Mouse (Mus musculus): ENCODE results near the gene AC129217.1.
"Not testable (repeated sequence)": the region's sequence is repeated elsewhere in the genome, so short reads cannot be mapped to it uniquely, and the experiment has no call there.

Gene AC129217.1

DNA sequence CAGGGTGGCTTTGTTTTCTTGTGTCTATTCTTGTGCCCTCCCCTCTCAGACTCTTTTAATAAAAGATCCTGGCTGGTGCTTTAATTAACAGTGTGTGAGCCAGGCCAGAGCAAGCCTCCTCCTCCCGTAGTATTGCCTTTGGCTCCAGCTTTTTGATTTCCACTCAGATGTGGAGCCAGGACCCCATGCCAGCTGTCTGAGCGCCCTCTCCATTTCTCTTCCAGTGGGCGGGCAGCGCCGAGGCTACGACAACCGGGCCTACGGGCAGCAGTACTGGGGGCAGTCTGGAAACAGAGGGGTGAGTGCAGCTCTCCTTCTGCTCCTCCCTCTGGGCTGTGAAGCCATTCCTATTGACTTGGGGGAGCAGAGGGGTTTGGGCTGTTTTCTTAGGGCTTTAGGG, 1.1 kb downstream of the AC129217.1 start:
- no peak for DNase-seq (ENCODE audit: low read depth, low spot score)

DNA sequence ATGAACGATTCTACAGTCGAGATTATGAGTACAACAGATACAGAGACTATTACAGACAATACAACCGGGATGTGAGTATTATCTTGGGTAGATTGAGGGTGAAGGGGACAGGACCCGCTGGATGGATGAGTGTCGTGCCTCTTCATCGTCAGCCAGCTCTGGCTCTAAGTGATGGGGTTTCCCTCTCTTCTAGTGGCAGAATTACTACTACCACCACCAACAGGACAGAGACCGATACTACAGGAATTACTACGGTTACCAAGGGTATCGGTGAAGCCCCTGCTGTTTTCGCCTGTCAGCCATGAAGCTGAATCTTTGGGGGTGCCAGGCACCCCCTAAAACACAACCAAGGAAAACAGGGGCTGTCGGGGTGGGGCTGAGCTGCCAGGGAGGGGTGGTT, 1.7 kb downstream of the AC129217.1 start:
- DNase-seq (ENCODE audit: low read depth, low spot score): peak; percentile 51

DNA sequence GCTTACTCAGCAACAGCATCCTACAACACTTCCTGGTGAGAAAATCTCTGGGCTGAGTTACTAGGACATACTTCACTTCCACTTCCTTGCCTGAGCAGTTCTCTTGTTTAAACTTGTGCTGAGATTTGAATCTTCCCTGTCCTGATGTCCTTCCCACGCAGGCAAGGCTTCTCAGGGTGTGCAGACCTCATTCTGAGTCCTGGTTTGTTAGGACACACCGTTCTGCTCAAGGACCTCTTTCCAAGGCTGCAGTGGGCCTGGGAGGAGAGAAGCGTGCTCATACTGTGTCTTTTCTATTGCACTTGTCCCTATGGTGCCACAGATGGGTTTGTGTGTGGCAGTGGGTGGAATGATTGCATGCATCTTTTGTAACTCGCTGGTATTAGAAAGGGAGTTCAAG, 3.4 kb downstream of the AC129217.1 start:
- no peak for DNase-seq (ENCODE audit: low read depth, low spot score)

DNA sequence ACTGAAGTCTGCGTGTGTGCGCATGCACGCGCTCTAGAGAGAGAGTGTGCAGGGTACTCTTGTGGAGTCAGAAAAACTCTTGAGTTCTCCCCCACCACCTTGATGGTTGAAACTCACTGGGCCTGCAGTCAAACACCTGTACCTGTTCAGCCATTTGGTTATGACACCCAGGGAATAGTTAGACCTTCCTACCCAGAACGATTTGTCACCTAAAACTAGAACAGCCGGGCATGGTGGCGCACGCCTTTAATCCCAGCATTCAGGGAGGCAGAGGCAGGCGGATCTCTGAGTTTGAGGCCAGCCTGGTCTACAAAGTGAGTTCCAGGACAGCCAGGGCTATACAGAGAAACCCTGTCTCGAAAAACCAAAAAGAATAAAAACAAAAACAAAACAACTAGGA, 6.8 kb downstream of the AC129217.1 start:
- DNase-seq (ENCODE audit: low read depth, low spot score): not testable (repeated sequence)

DNA sequence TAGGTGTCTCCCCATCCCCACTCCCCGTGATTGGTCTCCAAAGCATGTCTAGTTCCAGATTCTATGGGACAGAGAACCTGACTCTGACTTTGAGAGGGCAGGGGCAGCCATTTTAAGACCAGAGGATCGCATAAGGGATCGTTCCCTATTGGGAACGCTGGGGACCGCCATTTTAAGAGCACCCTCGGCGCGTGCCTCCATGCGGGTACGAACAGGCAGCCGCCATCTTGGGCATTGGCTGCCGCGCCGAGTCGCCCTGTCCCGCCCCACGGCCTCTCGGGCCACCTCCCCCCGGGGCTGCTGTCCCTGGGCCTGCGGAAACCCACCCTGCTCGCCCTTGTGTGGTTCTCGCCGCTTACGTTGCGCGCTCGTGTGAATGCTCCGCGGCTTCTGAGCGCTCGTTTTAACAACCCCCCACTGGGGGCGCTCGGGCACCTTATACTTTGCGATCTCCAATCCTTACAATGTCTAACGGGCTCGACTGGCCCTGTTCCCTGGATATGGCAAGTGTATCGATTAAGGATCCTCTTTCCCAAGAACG, 7.7 kb downstream of the AC129217.1 start, which contains the start of gene Bscl2:
Gene Bscl2 (plus strand): TSS at position 217 of the 541 bp plus-strand sequence.
- DNase-seq (ENCODE audit: low read depth, low spot score): peak; percentile 89

DNA sequence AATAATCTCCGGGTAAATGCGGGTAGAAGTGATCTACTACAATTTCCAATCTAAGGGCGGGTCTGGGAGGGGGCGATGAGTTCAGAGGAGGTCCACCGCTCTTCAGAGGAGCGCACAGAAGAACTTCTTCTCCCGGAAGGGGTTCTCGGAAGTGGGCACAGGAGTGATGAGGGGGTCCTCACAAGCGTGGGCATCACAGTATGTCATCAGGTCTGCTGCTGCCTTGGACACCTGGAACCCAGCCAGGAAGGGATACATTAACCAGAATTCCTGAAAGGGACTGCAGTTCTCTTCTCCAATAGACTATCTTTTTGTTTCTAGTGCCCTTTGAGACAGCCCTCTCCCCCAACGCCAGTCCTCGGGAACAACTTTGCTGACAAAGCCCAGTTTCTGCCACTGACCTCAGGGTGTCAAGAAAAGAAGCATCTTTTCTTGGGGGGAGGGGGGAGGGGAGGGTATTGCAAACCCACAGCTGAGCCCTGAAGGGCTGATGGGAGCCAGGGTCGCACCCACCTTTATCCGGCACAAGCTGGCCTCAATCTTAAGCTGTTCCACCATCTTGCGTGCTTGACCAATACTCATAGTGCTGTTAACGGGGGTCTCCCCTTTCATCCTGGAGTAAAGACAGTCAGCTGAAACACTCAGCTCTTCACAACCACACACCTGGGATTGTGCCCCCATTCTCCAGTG, 8.6 kb downstream of the AC129217.1 start:
- no peak for DNase-seq (ENCODE audit: low read depth, low spot score)

DNA sequence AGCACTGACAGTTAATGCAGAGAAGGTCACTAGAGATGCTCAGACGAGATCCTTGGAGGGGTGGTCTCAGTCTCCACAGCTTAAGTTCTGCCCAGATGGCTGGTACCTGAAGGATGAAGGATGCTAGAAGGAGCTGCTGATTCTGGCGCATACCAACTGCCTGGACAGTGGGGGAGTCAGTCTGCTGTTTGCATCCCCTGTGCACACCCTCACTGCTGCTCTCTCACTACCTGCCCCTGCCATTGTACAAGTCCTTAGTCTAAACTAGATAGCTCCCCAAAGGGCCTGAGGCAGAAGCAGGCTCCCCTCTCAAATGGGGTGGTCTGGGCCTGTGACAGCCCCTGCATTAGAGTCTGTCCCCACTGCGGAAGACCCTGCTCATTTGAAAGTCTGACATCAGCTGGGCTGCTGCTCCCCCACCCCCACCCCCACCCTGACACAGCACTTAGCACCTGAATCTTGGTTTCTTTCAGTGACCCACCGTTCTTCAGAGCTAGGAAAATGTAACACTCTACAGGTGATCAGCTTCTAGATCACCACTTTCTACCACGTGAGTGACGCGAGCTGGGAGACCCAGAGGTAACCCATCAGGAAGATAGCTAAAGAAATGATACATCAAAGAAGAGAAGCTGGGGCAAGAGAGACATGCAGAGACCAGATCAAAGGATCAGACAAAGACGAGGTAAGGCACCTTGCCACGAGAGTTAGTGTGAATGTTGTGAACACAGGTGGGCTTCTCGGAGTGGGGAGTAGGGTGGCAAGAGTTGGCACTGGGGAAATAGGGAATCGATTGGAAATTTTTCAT, 9.7 kb downstream of the AC129217.1 start, which contains the start of gene Gng3:
Gene Gng3 (minus strand): TSS at position 92 of the 805 bp plus-strand sequence.
- DNase-seq (ENCODE audit: low read depth, low spot score): peak; percentile 92

DNA sequence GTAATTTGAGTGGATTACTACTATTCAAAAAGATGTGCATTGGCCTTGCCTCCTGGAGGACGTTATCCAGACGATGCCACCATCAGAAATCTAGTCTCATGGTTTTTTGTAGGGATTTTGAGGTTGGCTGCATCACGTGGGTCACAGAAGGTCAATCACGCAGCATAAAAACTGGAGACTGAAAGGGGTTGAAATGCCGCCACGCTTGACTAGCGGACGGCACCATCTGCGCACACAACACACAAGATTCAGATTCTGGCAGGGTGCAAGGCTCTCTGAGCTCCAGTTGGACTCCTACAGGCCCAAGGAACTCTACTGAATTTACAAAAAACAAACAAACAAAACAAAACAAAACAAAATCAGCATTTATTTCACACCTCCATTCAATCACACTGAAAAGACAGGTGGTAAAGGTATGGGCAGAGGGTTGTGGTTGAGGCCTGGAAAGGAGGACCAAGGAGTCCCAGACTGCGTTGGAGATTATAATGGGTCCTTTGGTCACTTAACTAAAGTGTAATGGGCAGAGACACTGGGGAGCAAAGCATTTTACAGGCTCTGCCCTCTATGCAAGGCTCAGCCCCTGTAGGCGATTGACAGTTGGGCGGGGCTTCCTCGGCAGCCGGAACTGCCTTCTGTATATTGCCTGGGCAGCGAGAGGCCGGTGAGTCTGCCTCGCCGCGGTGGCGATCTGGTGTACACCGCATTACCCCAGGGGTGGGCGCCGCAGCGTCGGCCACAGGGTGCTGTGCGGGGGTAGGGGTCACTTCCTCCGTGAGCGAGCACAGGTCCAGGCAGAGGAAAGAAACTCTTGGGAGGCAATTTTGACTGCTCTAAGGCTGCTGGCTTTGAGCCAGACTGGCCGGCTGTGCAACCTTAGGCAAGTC, 10.6 kb downstream of the AC129217.1 start:
- DNase-seq (ENCODE audit: low read depth, low spot score): no peak

DNA sequence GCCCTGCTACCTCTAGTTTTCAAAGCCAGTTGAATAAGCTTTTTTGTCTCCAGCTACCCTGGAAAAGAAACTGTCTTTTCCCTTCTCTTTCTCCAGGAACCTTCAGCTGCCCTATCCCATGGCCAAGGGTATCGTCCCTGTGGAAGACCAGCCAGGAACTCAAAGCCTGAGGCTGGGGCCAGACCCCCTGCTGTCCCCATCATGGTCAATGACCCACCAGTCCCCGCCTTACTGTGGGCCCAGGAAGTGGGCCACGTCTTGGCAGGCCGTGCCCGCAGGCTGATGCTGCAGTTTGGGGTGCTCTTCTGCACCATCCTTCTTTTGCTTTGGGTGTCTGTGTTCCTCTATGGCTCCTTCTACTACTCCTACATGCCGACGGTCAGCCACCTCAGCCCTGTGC, 11.4 kb downstream of the AC129217.1 start:
- no peak for DNase-seq (ENCODE audit: low read depth, low spot score)

DNA sequence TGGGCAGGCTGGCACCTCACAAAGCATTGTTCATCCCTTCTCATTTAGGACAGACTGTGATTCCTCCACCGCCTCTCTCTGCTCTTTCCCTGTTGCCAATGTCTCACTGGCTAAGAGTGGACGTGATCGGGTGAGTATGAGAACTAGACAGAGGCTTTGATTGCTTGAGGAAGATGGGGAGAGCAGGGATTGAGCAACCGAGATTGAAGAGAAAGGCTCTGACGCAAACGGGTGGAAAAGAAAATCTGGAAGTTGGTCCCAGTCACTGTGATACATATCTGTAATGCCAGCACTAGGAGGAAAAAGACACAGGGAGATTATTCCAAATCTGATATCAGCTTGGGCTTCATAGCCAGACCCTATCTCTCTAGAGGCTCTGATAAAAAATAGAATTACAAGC, 13.4 kb downstream of the AC129217.1 start:
- DNase-seq (ENCODE audit: low read depth, low spot score): no peak

DNA sequence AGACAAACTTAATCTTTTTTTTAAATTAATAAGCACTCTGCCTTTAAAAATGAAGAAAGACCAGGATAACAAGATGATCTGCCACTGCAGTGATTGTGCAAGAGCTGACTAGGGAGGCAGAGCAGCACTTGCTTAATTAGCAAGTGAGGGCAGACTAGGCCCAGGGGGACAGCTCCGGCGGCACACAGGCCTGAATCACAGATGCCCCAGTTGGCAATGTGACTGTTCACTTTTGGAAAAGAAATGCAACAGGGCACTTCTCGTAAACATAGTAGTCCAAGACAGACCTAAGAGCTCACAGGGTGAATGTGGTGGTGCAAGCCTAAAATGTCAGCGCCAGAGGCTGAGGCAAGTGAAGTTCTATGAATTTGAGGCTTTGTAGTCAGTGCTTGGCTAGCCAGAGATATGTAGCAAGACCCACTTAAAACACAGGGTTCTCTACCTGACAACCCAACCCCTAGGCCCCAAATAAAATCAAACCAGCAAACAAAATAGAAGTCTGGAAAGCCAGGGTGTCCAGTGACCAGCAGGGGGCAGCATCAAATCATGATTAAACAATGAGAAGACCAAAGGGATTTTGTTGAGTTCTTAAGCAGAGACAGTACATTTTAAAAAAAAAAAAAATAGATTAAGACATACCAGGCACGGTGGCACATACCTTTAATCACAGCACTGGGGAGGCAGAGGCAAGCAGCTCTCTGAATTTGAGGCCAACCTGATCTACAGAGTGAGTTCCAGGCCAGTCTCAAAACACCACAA, 15.0 kb downstream of the AC129217.1 start:
- DNase-seq (ENCODE audit: low read depth, low spot score): peak; percentile 80

DNA sequence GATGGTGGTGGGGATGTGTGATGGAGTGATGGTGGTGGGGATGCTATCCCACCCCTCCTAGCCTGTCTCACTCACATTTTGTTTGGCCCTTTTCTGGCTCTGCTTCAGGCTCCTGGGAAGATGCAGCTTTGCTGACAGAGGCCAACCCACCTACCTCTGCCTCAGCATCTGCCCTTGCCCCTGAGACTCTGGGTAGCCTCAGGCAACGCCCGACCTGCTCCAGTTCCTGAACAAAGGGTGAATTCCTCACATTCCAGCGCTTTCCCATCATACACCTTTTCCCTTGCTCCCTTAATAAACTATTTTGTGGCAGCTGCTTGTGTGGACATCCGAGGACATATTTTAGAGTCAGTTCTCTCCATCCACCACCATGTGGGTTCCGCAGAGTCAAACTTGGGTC, 18.8 kb downstream of the AC129217.1 start:
- peak; percentile 59 for DNase-seq (ENCODE audit: low read depth, low spot score)

DNA sequence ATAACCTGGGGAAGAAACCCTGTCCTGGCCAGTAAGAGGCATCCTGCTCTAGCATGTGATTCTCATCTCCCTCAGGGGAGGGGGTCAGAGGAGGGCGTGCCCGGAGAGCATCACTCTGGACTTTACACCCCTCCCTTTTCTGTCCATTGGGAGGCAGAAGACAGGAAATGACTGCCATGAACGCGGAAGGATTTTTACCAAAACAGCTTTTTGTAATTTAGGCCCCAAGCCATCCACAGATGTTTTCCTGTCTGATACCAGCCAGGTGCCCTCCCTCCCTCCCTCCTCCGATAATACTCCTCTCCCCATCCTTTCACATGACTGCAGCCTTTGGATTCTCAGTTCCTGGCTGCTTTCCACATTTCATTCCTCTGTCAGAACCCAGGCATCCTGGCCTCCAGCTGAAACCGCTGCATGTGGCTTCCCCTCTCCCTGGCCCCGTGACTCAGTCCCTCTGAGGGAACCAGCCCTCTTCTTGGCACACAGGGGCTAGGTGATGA, 20.9 kb downstream of the AC129217.1 start, which contains the start of gene Lrrn4cl:
Gene Lrrn4cl (plus strand): TSS at position 367 of the 500 bp plus-strand sequence.
- peak; percentile 74 for DNase-seq (ENCODE audit: low read depth, low spot score)

DNA sequence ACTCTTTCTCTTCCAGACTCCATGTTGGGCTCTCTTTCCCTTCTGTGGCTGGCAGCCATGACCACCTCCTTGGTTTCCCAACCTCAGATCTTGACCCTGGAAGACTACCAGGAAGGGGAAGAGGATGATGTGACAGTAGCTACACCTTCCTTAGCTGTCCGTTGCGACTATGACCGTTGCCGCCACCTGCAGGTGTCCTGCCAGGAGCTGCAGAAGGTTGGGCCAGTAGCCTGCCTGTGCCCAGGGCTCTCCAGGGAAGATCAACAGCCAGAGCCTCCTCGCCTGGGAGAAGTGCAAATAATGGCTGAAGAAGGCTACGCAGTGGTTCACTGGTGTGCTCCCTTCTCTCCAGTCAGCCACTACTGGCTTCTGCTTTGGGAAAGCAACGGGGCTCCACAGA, 22.1 kb downstream of the AC129217.1 start:
- DNase-seq (ENCODE audit: low read depth, low spot score): no peak

DNA sequence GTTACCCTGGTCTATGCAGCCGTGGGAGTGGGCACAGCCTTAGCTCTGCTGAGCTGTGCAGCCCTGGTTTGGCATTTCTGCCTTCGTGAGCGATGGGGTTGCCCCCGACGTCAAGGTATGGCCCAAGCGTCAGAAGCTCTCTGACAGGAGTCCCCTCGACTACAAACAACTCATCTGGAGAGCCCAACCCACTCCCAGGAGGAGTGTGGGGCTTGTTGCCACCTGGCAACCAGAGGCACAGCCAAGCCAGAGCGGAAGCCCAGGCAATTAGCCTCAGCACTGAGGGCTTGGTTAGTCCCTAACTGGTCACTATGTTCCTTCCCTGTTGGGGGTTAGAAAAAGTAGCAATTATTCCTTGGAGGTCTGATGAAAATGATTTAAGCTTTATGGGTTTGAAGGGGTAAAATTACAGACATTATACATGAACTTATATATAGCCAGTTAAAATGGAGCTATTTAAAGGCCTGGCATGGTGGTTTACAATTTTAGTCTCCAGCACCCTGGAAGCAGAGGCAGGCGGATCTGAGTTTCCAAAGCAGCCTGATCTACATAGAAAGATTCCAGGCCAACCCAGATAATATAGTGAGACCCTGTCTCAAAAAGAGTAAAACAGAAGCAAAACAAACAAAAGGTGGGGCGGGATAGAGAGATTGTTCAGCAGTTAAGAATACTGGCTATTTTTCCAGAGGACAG, 22.8 kb downstream of the AC129217.1 start:
- DNase-seq (ENCODE audit: low read depth, low spot score): no peak

DNA sequence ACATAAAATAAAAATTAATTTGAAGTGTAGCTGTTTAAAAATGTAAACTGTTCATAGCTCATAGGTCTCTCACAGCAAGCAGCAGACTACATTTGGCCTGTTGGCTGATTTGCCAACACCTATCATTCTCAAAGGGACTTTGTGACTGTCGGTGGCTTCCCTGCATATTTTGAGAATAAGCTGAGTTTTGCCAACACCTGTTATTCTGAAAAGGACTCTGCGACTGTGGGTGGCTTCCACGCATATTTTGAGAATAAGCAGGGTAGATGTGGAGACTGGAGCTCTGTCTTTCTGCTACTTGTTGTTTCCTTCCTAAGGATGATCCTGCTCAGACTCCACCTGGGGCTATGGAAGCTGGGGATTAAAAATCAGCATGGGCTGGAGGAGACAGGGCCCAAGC, 23.5 kb downstream of the AC129217.1 start:
- DNase-seq (ENCODE audit: low read depth, low spot score): no peak

DNA sequence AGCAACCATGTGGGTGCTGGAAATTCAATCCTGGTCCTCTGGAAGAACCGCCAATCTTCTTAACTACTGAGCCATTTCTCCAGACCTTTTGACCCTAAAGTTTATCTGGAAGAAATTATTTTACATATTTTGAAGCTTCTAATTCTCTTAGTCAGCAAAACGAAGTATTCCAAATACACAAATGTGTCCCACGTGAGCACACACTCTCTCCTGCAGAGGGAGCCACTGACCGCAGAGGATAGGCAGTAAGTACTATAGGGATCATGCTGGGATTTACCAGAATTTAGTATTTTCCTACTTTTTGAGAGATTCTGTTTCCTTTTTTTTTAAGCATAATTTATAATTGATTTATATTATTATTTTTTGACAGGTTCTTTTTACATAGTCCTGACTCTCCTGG, 28.1 kb downstream of the AC129217.1 start:
- DNase-seq (ENCODE audit: low read depth, low spot score): peak; percentile 75

DNA sequence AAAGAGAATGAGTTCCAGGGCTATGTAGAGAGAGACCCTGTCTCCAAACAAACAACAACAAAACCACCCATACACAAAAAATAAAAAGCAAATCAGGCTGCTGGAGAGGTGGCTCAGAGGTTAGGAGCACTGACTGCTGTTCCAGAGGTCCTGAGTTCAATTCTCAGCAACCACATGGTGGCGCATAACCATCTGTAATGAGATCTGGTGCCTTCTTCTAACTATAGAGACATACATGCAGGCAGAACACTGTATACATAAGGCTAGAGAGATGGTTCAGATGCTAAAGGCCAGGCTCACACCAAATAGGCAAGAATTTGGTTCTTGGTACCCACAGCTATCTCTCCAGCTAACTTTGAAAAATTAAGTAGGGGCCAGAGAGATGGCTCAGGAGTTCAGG, 29.4 kb downstream of the AC129217.1 start:
- peak; percentile 48 for DNase-seq (ENCODE audit: low read depth, low spot score)

DNA sequence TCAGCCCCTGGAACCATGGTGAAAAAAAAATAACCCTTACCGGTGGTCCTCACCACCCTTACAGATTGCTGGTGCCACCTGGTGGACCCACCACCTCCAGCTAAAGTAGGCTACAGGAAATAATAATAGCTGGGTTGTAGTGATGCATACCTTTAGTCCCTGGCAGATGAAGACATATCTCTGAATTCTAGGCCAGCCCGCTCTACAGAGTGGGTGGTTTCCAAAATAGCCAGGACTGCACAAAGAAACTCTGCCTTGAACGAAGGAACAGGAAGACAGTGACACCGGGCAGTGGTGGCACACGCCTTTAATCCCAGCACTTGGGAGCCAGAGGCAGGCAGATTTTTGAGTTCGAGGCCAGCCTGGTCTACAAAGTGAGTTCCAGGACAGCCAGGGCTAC, 34.7 kb downstream of the AC129217.1 start:
- no peak for DNase-seq (ENCODE audit: low read depth, low spot score)

DNA sequence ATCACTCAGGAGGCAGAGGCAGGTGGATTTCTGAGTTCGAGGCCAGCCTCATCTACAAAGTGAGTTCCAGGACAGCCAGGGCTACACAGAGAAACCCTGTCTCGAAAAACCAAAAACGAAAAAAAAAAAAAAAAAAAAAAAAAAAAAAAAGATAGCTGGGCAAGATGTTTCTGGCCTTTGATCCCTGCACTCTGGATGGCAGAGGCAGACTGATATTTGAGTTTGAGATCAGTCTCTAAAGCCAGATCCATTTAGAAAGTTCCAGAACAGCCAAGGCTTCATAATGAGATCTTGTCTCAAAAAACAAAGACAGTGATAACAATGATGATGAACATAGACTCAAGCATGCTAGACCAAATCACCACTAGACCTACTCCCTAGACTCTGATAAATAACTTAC, 40.8 kb downstream of the AC129217.1 start:
- DNase-seq (ENCODE audit: low read depth, low spot score): not testable (repeated sequence)

Data from ES-CJ7 (cell line).